Mouse (Mus musculus): ENCODE measurements around the gene Nolc1. TPM values are rescaled to one million over a fixed set of nuclear protein-coding genes. Genes with fewer than 3 reads are reported as not detected.
"Not testable (repeated sequence)": the region's sequence is repeated elsewhere in the genome, so short reads cannot be mapped to it uniquely, and the experiment has no call there.

Gene Nolc1
- total RNA-seq, 2 experiments from 2014 or later = 47.0 to 50.2 TPM

DNA sequence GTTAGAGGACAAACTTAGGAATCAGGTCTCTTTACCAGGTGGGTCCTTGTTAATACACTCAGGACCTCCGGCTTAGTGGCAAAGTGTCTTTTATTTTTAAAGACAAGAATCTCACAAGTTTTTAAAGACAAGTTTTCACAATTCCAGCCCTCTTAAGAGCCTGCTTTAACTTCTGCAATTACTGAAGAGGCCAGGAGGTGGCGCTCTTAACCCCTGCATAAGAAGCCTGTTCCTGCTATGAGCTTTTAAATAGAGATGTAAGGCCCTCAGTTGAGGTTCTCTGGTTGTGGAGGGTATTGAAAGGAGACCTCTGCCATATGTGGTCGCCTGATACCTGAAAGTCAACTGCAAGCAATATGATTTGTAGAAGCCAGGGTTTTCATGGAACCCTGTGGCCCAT, 10.7 kb downstream of the Nolc1 start:
- peak; percentile 64 to 67 for DNase-seq (ENCODE audit: low spot score in 2 of 2)

GRCm38 (mm10) chr19:46087871-46088270, 12.2 kb downstream of the Nolc1 start:
- no peak for DNase-seq (ENCODE audit: low spot score in 2 of 2)

- DNase-seq (ENCODE audit: low spot score in 2 of 2) = no peak
These were observed 16.0 kb downstream of the Nolc1 start for GRCm38 (mm10) chr19:46091641-46092040.

GRCm38 (mm10) chr19:46094144-46094543, 18.5 kb downstream of the Nolc1 start:
- no peak for DNase-seq (ENCODE audit: low spot score in 2 of 2)

DNA sequence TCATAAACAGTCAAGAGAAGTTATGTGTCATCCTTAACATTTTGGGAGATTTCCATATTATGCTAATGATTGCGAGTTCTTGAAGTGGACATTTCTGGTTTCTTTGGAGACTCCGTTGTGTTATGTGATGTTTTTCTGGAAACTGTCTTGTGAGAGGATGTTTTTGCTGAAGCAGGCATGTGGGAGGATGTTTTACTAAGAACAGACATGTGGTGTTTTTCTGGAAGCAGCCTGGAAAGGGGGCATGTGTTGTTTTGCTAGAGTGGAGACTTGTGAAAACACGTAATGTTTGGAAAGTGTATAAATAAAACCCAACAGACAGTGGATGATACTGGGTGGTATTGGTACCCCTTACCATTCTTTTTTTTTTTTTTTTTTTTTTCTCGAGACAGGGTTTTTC, 19.6 kb downstream of the Nolc1 start:
- DNase-seq (ENCODE audit: low spot score in 2 of 2) = peak in 1 of 2 experiments; percentile 42

DNA sequence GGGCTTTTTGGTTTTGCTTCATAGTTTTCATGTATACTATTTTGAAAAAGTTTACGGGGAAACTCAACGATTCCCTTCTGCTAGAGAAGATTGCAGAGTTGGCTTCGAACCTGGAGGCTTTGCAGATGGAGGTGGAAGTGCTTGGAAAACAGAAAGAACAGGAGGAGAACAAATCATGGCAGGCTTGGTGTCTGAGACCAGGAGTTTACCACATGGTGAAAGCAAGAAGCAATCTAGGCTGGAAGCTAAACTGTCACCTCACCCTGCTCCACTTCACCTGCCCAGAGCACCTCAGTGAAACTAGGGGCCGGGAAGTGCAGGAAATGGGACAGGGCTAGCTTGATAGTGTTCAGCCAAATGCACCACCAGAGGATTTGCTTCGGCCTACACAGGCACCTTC, 20.7 kb downstream of the Nolc1 start:
- no peak for DNase-seq (ENCODE audit: low spot score in 2 of 2)

- DNase-seq (ENCODE audit: low spot score in 2 of 2) = no peak
These were observed 23.9 kb downstream of the Nolc1 start for GRCm38 (mm10) chr19:46099561-46099960.

DNA sequence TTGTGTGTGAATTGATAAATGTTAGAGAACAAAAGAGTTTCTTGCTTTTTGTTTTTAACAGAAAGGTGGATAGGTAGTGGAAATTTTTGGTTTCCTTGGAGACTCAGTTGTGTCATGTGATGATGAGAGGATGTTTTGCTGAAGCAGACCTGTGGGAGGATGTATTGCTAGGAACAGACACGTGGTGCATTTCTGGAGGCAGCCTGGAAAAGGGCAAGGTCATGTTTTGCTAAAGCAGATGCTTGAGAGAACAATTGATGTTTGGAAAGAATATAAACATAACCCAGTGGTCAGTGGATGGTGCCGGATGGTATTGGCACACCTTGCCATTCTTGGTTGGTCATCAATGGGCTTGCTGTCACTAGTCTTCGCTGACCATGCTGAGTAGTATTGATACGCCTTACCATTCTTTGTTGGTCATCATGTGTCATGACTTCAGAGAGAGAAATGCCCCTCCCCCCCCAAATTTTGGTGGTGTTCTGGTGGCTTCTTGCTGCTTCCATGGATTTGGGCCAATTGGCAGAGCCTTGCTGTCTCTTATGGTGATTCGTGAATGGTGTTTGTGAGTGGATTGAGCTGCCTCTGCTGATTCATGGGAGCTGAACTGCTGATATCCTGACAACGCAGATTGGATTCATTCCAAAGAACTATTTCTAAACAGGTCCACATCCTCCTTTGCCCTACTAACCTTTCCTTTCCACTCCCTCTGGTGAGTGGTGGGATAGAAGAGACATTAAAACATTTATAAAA, 27.9 kb downstream of the Nolc1 start:
- DNase-seq (ENCODE audit: low spot score in 2 of 2) = no peak

DNA sequence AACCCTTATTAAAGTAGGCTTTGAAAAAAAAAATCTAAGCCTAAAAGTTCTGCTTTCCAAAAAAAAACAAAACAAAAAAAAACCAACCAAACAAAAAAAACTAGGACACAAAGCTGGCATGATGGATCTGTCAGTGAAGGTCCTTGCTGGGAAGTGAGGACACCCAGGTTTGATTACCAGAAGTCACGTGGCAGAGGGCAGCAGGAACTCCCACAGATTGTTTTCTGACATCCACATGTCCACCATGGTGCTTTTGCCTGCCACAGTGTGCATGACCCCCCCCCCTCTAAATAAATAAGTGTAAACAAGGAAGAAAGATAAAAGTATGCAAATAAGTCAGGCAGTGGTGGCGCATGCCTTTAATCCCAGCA, 28.5 kb downstream of the Nolc1 start:
- no peak for DNase-seq (ENCODE audit: low spot score in 2 of 2)

DNA sequence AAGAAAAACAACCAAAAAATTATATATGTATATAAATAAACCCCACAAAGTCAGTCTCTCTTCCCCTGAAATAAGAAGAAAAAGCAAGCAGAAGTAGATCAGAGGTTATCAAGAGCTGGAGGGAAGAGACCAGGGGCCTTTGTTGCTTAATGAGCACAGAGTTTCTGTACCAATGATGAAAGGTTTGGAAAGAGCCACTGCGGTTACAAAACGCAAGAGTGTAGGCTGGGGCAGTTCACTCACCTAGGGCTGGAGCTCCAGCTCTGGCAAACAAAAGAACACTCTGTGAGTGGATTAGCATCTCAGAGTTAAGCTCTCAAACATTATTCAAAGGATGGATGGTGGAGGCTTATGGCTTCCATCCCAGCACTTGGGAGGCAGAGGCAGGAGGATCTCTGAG, 34.6 kb downstream of the Nolc1 start:
- no peak for DNase-seq (ENCODE audit: low spot score in 2 of 2)

DNA sequence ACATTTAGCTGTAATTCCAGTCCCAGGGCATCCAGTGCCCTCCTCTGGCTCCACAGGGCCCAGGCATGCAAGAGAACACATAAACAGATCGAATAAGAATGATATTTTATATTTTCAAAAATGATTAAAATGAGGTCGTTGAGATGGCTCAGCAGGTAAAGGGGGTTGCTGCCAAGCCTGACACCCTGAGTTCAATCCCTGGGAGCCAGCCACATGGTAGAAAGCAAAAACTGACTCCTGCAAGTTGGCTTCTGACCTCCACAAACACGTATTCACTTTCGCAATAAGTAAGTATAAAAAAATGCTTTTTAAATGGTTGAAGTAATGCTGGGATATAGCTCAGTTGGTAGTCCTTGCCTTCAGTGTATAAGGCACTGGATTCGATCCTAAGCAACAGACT, 35.1 kb downstream of the Nolc1 start:
- no peak for DNase-seq (ENCODE audit: low spot score in 2 of 2)

DNA sequence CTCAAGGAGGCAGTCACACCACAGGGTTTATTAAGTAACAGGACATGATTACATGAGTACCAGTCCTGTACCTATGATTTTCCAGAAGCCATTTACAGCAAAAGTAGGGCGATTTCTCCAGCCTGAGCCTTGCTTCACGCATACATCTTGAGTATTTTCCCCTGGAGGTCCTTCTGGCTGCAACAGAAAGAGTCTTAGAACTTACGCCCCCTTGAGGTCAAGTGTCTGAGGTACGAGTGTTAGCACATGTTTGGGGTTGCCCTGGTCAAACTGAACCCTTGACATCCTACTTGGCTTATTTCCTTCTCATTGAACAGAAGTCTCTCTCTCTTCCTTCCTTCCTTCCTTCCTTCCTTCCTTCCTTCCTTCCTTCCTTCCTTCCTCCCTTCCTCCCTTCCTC, 39.0 kb downstream of the Nolc1 start:
- no peak for DNase-seq (ENCODE audit: low spot score in 2 of 2)

DNA sequence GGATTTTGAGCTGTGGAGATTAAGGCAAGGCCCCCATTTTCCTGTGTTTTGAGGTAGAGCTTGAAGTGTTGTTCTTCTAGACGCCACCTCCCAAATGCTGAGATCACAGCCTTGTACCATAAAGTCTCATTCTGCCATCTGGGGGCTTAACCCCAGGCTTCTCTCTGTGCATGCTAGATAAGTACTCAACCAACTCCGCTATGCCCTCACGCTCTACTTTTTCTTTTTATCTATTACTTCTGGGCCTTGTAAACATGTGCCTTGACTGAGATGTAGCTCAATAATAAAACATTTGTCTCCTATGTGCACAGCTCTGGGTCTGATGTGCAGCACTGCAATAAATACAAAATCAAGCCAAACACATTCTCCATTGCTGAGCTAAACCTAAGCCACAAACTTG, 43.8 kb downstream of the Nolc1 start:
- DNase-seq (ENCODE audit: low spot score in 2 of 2) = no peak

DNA sequence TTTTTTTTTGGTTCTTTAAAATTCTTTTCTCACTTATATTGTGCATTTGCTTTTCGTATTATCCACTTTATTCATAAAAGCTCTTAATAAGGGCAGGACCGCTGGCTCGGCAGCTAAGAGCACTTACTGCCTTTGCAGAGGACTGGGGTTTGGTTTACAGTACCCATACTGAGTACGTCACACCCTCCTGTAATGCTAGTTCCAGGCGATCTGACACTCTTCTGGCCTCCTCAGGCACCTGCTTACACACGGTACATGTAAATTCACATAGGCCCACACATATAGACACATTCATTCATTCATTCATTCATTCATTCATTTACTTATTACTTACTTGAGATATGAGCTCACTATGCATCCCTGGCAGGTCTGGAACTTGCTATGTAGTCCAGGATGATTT, 45.2 kb downstream of the Nolc1 start:
- no peak for DNase-seq (ENCODE audit: low spot score in 2 of 2)

- no peak for DNase-seq (ENCODE audit: low spot score in 2 of 2)
These were observed 48.2 kb downstream of the Nolc1 start for GRCm38 (mm10) chr19:46123876-46124275.

GRCm38 (mm10) chr19:46124651-46125050, 49.0 kb downstream of the Nolc1 start:
- no peak for DNase-seq (ENCODE audit: low spot score in 2 of 2)

DNA sequence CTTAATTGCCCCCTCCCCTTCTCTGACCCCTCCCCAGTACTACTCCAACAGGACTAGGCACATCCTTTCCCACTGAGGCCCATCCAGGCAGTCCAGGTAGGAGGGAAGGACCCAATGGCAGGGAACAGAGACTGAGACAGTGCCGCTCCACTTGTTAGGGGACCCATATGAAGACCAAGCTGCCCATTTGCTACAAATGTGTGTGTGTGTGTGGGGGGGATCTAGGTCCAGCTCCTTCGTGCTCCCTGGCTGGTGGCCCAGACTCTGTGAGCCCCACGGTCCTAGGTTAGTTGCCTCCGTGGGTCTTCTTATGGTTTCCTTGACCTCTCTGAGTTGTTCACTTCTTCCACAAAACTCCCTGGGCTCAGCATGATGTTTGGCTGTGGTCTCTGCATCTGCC, 50.6 kb downstream of the Nolc1 start:
- no peak for DNase-seq (ENCODE audit: low spot score in 2 of 2)

GRCm38 (mm10) chr19:46129737-46130136, 54.1 kb downstream of the Nolc1 start:
- DNase-seq (ENCODE audit: low spot score in 2 of 2) = not testable (repeated sequence)

DNA sequence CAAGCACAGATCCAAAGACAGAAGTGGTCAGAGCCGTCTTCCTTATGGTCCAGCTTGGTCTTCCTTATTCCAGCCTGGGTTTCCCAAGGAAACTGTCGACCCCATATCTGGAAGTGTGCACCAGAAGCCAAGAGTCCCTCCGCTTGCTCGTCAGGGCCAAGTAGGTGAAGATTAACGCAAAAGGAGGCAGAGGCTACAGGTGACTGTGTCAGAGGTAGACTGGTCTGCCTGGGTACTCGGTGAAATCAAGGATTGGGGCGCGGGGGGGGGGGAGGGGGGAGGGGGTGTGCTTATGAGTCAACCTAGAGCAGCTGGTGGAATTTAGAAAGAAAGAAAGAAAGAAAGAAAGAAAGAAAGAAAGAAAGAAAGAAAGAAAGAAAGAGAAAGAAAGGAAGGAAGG, 55.6 kb downstream of the Nolc1 start:
- no peak for DNase-seq (ENCODE audit: low spot score in 2 of 2)

GRCm38 (mm10) chr19:46131694-46132525, 56.2 kb downstream of the Nolc1 start, which contains the start of gene Elovl3:
Elovl3 (plus strand) TSS chr19:46131897.
- DNase-seq (ENCODE audit: low spot score in 2 of 2) = no peak

DNA sequence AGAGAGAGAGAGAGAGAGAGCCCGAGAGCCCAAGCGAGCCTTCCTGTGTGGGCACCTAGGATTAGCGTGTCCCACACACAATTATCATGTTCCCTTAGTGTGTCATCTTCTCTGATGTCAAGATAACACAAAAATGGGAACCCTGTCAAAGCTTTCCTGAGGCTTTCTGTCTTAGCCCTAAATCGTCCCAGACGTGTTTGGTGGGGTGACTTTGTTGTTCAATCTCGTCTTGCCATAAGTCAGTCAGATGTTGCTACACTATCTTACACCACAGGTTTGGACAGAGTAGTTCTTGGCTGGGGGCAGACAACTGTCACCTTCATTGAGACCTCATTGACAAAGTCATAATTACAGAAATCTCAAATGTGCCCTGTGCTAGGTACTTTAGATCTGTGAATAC, 56.9 kb downstream of the Nolc1 start:
- DNase-seq (ENCODE audit: low spot score in 2 of 2) = no peak

Data from left cerebral cortex, adult 18-20 months (tissue).